Mouse (Mus musculus): ENCODE measurements around the gene Baiap2.

Gene Baiap2

DNA sequence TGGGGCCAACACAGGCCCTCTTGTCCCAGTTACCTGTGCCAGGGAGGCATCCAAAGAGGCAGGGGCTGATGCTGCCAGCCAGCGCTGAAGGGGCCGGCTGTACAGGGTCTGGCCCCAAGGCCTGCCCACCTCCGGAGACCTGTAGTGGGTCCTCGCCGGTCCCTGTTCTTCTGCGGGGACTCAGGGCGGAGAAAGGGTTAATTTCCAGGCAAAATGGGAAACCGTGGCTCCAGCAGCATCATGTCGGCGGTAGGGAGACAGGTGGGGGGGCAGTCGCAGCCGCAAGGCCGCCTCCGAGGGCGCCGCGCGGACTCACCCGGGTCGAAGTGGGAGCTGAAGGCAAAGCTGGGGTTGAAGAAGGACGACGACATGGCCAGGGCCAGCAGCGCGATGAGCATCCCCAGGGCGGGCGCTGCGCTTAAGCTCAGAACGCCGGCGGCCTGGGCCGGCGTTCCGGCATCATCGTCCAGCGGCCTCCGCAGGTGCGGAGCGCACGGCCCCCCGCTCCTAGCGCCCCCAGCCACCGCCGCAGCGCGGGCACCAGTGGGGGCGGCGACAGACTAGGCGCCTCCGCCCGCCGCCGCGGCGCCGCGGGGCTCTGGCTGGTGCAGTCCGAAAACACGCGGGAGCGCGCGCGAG is 104.1 kb downstream of the Baiap2 start, which contains the start of gene Aatk:
Gene Aatk, minus strand, starts transcription at position 615 of the 639 bp plus-strand sequence.
- DNase-seq = no peak

DNA sequence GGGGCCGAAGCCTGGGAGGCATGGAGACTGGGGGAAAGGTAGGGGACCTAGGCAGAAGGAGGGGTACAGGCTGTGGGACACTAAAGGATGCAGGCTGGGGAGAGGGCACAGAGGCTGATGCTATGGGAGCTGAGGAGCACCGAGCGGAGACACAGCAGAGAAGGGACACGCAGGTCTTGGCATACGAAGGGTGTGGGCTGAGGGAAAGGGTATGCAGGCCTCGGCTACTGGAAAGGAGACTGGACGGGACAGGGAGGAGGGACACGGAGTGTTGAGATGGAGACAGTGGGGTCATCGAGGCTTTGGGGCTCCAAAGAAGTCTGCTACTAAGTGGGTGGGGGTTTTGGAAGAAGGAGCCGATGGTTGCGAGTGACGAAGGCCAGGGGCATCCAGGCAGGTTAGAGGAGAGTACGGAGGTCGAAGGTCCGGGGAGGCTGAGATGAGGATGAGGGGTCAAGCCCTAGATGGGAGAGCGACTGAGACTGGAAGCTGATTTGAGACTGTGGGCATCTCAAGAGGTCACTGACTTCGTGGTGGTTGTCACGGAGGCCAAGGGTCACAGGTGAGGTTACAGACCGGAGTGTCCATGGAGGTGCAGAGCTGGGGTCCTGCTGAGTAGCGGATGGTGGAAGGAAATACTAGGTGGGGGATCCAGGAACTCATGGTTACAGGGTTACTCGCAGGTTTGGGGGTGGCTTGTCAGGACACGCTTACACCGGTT is 105.1 kb downstream of the Baiap2 start:
- peak; percentile 74 for DNase-seq

DNA sequence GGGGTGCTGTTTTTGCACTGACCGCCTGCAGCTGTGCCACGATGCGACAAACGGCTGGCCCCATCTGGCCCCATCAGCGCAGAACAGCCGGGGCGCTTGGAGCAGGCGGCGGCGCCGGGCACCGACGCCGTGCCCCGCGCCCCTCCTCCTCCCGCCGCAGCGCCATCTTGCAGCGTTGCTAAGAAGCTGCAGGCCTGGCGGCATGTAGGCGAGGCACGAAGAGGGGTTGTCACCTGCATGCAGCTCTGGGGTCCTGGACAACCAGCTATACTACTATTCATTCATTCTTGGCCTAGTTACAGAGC is 105.6 kb downstream of the Baiap2 start:
- DNase-seq = peak; percentile 72

DNA sequence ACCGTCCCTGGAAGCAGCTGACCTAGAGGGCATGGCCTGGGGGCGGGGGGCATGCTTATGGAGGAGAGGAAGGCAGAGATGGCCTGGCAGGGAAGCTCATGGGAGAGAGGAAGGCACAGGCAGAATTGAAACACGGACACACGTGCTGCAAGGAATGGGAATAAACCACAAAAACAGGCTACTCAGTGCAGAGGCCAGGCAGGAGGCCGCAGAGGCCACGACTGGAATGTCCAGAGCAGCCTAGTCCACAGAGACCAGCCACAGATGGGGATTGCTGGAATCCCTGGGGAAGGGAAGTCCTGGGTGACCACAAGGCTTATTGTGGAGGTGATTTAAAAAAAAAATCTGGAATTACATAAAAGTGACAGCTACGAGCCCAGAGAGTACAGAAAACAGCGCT is 106.5 kb downstream of the Baiap2 start:
- no peak for DNase-seq

DNA sequence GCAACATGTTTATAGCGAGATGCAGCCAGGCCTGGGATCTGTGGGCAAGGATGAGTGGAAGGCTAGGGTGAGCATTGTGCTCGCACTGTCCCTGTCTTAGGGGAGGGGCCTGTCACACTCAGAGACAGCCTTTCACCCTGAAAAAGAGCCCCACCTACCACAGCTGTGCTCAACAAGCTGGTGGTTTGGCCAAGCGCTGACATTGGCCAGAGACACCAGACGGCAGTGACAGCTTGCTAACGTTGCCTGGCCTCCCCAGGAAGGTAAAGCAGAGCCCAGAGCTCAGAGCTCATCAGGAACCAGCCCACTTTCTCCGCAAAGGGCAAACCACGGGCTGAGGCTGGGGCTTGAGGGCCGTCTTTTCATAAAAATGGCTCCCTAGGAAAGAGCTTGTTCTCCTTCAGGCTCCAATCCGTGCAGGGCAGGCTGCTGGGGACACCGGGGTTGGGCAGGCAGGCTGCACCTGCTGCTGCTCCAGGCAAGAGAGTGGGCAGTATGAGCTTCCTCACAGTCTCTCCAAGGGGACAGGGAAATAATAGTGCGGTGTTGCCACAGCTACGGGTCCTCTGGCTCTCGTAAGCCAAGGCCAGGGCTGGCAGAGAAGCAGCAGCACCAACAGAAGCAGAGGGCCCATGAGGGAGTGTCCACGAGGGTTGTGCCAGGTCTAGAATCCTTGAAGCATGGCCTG is 108.7 kb downstream of the Baiap2 start:
- peak; percentile 67 for DNase-seq

DNA sequence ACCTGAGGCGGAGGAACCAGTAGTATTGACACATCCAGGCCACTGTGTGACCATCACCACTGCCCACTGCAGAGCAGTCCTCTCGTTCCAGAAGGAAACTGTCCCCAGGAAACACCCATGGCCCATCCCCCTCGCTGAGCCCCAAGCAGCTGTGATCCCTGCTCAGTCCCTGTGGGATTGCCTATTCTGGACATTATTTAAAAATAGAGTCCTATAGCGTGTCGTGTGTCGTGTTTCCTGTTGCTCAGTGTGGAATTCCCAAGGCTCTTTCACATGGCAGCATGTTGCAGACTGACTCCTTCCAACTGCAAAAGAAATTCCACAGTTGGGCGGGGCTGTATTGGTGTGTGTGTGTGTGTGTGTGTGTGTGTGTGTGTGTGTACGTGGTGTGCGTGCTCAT is 109.7 kb downstream of the Baiap2 start:
- DNase-seq = no peak

DNA sequence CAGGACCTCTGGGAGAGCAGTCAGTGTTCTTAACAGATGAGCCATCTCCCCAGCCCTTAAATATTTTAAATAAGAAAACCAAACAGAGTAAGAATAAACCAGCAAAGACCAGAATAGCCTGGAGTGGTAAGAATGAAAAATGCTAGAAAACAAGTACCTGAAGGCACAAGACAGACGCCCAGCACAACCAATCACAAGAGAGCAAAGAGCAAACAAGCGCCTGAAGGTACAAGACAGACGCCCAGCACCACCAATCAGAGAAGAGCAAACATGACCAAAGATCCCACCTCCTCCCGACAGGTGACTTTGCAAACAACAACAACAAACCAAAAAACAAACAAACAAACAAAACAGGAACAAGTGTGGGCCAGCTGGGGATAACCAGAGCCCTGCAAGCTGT is 111.3 kb downstream of the Baiap2 start:
- no peak for DNase-seq

DNA sequence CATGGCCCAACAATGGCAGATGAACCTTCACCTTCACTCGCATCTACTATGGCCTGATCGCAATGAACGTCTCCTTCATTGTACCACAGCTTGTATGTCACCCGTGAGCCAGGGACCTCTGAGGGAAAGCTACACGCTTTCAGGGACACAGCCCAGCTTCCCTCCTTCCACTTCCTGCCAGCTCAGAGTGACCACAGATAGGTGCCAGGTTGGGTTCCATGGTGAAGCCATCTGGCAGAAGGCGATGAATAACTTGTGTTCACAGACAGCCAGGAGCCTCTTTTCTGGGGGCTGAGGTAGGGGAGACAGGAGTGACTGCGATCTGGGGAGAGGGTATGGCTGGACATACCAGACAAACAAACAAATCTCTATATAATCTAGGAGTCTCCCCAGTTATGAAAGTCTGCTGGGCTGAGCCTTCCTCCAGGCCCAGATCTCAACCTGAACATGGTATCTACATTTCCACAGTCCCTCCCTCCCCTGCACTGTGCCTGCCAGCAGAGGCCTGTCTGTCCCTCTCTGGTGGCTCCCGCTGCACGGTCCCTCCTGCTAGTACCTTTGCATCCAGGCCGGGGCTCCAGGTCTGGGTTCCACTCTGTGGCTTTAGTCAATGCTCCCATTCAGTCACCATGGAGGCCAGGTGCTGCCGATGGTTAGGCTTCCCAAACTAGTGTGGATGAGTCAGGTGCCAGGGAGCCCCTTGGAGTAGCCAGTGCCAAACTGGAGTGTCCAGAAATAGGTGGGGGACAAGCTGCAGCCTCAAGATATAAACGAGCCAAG is 113.6 kb downstream of the Baiap2 start:
- DNase-seq = peak; percentile 77

Measured in cerebellum, adult 11-12 months (tissue).